Mouse (Mus musculus) liver, embryonic 14.5 days (tissue): Measurements from ENCODE around the gene Zfp786. TPM values are rescaled to one million over a fixed set of nuclear protein-coding genes. Genes with fewer than 3 reads are reported as not detected.

ENCODE experiments used
- microRNA counts: library from miRNA; unstranded; fragments of <30 nt; microRNA quantifications from one replicate; lab custom pipeline; 2016
- microRNA-seq: library from miRNA; unstranded; fragments of <30 nt; microRNA quantifications from one replicate; pipeline ENCODE4, GENCODE M21; 2016
- polyA plus RNA-seq, 2 experiments: library from polyadenylated mRNA; depleted of rRNA in 1 of 2; stranded (reverse) in 1 of 2; unstranded in 1 of 2; fragments of >200 nt; fragmentation: Nextera tagmentation in 1 of 2; extraction: Ambion mirVana in 1 of 2; gene quantifications; 2 replicates each; pipeline versions ENCODE4 v1.2.1 to v1.2.3; 2012 to 2014

Gene Zfp786
- polyA plus RNA-seq, 2 experiments, result 0.17 to 0.39 TPM

MicroRNA genes within 50 kb of the gene (microRNA counts, 519-probe panel; counts per million panel counts)
- microRNA mmu-miR-704 (lab: Ali Mortazavi, UCI), result 69.9 counts per million

Small RNA genes within 50 kb of the gene (microRNA-seq; reads per million reads assigned to microRNA genes)
- gene Mir704, result not detected

Other genes with a start within 250 kb of the Zfp786 start
- gene Ezh2, start 235.5 kb downstream of the Zfp786 start, polyA plus RNA-seq (2012; rRNA removed), result 35.3 and 69.3 TPM in 2 replicates
- gene Ezh2, start 235.5 kb downstream of the Zfp786 start, polyA plus RNA-seq (2014; fragmentation: Nextera tagmentation; extraction: Ambion mirVana), result 46.2 and 49.1 TPM in 2 replicates
- gene Pdia4, start 17.4 kb downstream of the Zfp786 start, polyA plus RNA-seq (2012; rRNA removed), result 27.5 and 42.4 TPM in 2 replicates
- gene Pdia4, start 17.4 kb downstream of the Zfp786 start, polyA plus RNA-seq (2014; fragmentation: Nextera tagmentation; extraction: Ambion mirVana), result 86.1 and 90.4 TPM in 2 replicates
- 1.4 and 1.7 TPM in 2 replicates for gene Zfp398, start 4.8 kb upstream of the Zfp786 start, polyA plus RNA-seq (2012; rRNA removed)
- 1.2 and 1.4 TPM in 2 replicates for gene Zfp398, start 4.8 kb upstream of the Zfp786 start, polyA plus RNA-seq (2014; fragmentation: Nextera tagmentation; extraction: Ambion mirVana)
- gene Zfp282, start 46.3 kb upstream of the Zfp786 start, polyA plus RNA-seq (2012; rRNA removed), result 2.1 and 2.4 TPM in 2 replicates
- gene Zfp282, start 46.3 kb upstream of the Zfp786 start, polyA plus RNA-seq (2014; fragmentation: Nextera tagmentation; extraction: Ambion mirVana), result 2.1 and 2.3 TPM in 2 replicates
- gene Zfp212, start 89.6 kb upstream of the Zfp786 start, polyA plus RNA-seq (2012; rRNA removed), result 4.5 and 4.7 TPM in 2 replicates
- 3.0 and 4.2 TPM in 2 replicates for gene Zfp212, start 89.6 kb upstream of the Zfp786 start, polyA plus RNA-seq (2014; fragmentation: Nextera tagmentation; extraction: Ambion mirVana)
- 4.0 and 4.3 TPM in 2 replicates for gene Zfp956, start 122.5 kb upstream of the Zfp786 start, polyA plus RNA-seq (2012; rRNA removed)
- gene Zfp956, start 122.5 kb upstream of the Zfp786 start, polyA plus RNA-seq (2014; fragmentation: Nextera tagmentation; extraction: Ambion mirVana), result 2.1 and 2.5 TPM in 2 replicates
- gene Zfp777, start 218.0 kb upstream of the Zfp786 start, polyA plus RNA-seq (2012; rRNA removed), result 3.3 and 3.6 TPM in 2 replicates
- gene Zfp777, start 218.0 kb upstream of the Zfp786 start, polyA plus RNA-seq (2014; fragmentation: Nextera tagmentation; extraction: Ambion mirVana), result 1.5 and 1.6 TPM in 2 replicates